Mouse (Mus musculus) lung, embryonic 15.5 days (tissue): ENCODE results near the gene Gm13272. TPM values are rescaled to one million over a fixed set of nuclear protein-coding genes. Genes with fewer than 3 reads are reported as not detected.
A peak's percentile ranks its signal among the peaks of the same experiment; 100 is the strongest.
"Not testable (repeated sequence)": the region's sequence is repeated elsewhere in the genome, so short reads cannot be mapped to it uniquely, and the experiment has no call there.

Source experiments
- ATAC-seq: fragments of 200-750 bp; cut with Nextera tagmentation; 2 replicates; pipeline ENCODE4 v1.8.0; 2017; ENCODE audit warnings: moderate number of reproducible peaks, borderline replicate concordance; ENCODE audit not compliant: low FRiP score, low TSS enrichment; ENCODE audit errors: extremely low read depth
- H3K27ac ChIP-seq: fragments of 300-500 bp; sonication (generic); 2 replicates; pipeline ENCODE4 v1.5.1; 2015; ENCODE audit warnings: moderate library complexity, mild to moderate bottlenecking, inconsistent platforms
- H3K27me3 ChIP-seq: fragments of 300-500 bp; sonication (generic); 2 replicates; pipeline ENCODE4 v1.6.1; 2015; ENCODE audit warnings: inconsistent platforms
- H3K36me3 ChIP-seq: fragments of 300-500 bp; sonication (generic); 2 replicates; pipeline ENCODE4 v1.6.1; 2015; ENCODE audit warnings: inconsistent platforms
- H3K4me1 ChIP-seq: fragments of 300-500 bp; sonication (generic); 2 replicates; pipeline ENCODE4 v1.6.1; 2015; ENCODE audit warnings: inconsistent platforms
- H3K4me2 ChIP-seq: fragments of 300-500 bp; sonication (generic); 2 replicates; pipeline ENCODE4 v1.6.1; 2015; ENCODE audit warnings: inconsistent platforms, mild to moderate bottlenecking, moderate library complexity
- H3K4me3 ChIP-seq: fragments of 300-500 bp; sonication (generic); 2 replicates; pipeline ENCODE4 v1.5.1; 2015; ENCODE audit warnings: mild to moderate bottlenecking, inconsistent platforms
- H3K9ac ChIP-seq: fragments of 300-500 bp; sonication (generic); 2 replicates; pipeline ENCODE4 v1.6.1; 2015; ENCODE audit warnings: inconsistent platforms
- H3K9me3 ChIP-seq: fragments of 300-500 bp; sonication (generic); 2 replicates; pipeline ENCODE4 v1.6.1; 2016; ENCODE audit warnings: inconsistent platforms
- WGBS: fragments of 180-500 bp; shearing (Covaris S2); methylation state at CpG from one replicate; pipeline ENCODE4 v1.1.7; 2015; 5-methylcytosine and 5-hydroxymethylcytosine counted together
- polyA plus RNA-seq: library from polyadenylated mRNA; unstranded; fragments of >200 nt; fragmentation: Nextera tagmentation; extraction: Ambion mirVana; gene quantifications from 2 replicates; pipeline ENCODE4 v1.2.1, GENCODE M21; 2015

Gene Gm13272
- polyA plus RNA-seq: 0.39 TPM in 1 of 2 replicates, not detected in the other

DNA sequence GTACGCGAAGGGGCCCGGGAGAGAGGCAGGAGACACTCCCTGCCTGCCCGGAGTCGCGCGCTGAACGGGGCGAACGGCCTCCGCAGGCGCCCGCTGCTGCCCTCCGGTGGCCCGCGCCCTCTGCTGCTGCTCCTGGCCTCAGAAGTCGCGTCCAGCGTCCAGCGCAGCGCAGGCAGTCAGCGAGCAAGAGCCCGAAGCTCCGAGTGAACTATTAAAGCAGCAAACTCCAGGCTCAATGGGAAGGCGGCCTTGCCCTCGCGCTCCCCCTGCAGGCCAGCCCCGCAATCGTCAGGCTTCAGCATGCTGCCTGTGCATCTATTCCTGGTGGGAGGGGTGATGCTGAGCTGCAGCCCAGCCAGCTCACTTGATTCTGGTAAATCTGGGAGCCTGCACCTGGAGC is at the start of gene Gm13272:
Gene Gm13272 (plus strand): TSS at position 301 of the 400 bp plus-strand sequence.
- H3K9ac ChIP-seq, H3K4me3 ChIP-seq, H3K27ac ChIP-seq, H3K36me3 ChIP-seq, H3K4me2 ChIP-seq, H3K27me3 ChIP-seq, H3K4me1 ChIP-seq, H3K9me3 ChIP-seq, ATAC-seq: not testable (repeated sequence)
- whole genome bisulfite sequencing: no CpG with 5 or more reads among the region's 29 CpGs

DNA sequence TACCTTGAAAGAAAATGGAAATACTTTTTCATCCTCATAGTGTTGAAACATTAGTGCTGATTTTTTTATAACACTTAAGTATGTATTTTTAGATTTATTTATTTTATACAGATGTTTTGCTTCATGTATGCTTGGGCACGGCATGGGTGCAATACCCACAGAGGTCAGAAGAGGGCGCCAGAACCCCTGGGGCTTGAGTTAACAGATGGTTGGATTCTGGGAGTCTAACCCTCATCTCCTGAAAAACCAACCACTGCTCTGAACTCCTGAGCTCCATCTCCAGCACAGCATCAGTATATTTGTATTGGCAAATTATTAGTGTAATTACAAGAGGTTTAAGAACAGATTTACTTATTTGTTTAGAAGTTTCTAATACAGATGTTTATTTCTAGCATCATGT is 41.2 kb upstream of the Gm13272 start:
- H3K4me3 ChIP-seq: no peak overlapping the region
- WGBS: 5% methylated on average over 2 of the region's 2 CpGs
- H3K36me3 ChIP-seq: no peaks in the 10 kb centered on the region
- no peaks in the 10 kb centered on the region for H3K27me3 ChIP-seq
- H3K9me3 ChIP-seq: no peaks in the 10 kb centered on the region
- H3K27ac ChIP-seq: no peak overlapping the region
- no peak overlapping the region for H3K4me2 ChIP-seq
- H3K9ac ChIP-seq: no peak overlapping the region
- no peak for ATAC-seq
- H3K4me1 ChIP-seq: peaks cover 9% of the 10 kb centered on the region

DNA sequence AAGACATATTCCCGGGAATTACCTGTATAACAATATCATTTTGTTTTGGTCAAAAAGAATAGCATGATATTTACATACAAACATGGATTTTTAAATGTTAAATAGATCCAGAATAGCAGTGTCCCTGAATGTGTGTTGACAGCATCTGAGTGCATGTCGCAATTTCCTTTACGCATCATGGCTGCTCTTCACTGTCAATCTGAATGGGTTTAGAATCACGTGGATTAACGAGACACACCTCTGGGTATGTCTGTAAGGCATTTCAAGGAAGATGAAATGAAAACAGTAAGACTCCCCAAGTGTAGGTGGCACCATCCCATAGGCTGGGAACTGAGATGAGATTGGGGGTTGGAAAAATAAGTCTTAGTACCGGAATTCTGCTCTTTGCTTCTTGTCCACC is 40.6 kb upstream of the Gm13272 start:
- ATAC-seq: no peak
- Histone ChIP-seq H3K4me2 (no peak overlapping the region), H3K4me1 (peaks cover 12% of the 10 kb centered on the region), H3K27ac (no peak overlapping the region), H3K9me3 (no peaks in the 10 kb centered on the region), H3K36me3 (no peaks in the 10 kb centered on the region), H3K4me3 (no peak overlapping the region), H3K27me3 (no peaks in the 10 kb centered on the region), H3K9ac (no peak overlapping the region)
- 81% methylated on average over 6 of the region's 6 CpGs for WGBS

DNA sequence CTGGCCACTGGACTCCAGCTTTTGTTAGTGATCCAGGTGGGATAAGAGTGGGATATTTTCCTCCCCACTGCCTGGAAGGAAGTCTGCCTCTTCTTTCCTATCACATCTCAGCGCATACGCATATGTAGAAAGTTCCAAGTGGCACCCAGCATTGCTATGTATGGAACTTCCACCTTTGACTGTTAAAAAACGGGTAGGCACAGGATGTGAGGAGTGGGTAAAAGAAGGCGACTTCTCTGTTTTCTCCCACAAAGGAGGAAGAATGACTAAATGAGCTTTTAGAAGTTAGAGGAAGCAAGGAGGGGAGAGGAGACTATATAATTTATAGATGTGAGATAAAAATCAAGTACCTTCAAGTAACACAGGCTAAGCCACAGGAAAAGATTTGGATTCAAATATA is 38.2 kb upstream of the Gm13272 start:
- H3K4me1 ChIP-seq: peaks cover 15% of the 10 kb centered on the region
- no peaks in the 10 kb centered on the region for H3K9me3 ChIP-seq
- WGBS: 83% methylated on average over 4 of the region's 4 CpGs
- H3K27me3 ChIP-seq: no peaks in the 10 kb centered on the region
- H3K9ac ChIP-seq: no peak overlapping the region
- no peak overlapping the region for H3K4me2 ChIP-seq
- ATAC-seq: no peak
- no peak overlapping the region for H3K27ac ChIP-seq
- H3K36me3 ChIP-seq: no peaks in the 10 kb centered on the region
- H3K4me3 ChIP-seq: no peak overlapping the region

DNA sequence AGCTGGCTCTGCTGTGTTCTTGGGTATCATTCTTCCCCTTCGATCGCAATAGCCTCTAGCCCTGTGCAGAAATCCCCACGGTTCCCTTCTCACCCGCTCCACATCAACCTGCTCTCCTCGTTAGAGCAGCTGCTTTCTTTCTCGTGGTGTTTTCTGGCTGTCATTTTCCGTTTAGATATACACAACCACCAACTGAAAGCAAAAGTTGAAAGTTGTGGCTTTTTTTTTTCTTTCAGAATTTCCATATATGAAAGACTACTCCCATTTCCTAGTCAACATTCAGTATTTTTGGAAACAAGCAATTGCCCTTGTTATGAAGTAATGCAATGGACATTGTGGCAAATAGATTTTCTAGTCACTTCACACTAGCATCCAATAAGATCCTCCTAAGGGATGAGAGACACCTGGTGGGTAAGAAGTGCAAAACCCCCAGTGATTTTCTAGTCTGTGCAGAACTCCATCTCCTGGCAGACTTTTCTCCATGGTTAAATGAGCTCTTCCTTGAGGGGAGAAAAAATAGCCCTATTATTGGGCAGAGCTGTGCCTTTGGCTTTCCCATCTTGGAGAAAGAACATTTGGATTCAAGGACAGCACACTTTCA is 36.8 kb upstream of the Gm13272 start:
- 47% methylated on average over 7 of the region's 7 CpGs for WGBS
- Histone ChIP-seq H3K36me3 (no peaks in the 10 kb centered on the region), H3K4me2 (no peak overlapping the region), H3K9me3 (no peaks in the 10 kb centered on the region), H3K9ac (no peak overlapping the region), H3K27me3 (no peaks in the 10 kb centered on the region), H3K4me3 (no peak overlapping the region), H3K4me1 (peaks cover 15% of the 10 kb centered on the region), H3K27ac (no peak overlapping the region; the same call in 1 of the 2 replicates)
- no peak for ATAC-seq

DNA sequence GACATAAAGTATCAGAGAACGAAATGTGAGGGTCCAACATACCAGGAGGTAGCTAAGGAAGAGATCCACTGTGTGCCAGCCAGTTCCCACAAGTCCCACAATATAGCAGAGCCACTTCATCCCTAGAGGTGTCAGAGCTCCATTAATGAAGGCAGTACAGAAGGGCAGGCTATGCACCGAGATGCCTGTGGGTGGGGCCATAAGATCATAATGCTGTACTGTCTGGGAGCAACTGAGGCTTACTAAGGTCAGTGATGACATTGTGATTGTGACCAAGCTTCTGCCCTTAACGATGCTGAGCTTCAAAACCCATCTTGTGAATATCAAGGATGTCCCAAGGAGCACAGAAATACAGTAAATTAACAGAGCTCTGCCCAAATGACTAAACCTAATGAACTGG is 35.4 kb upstream of the Gm13272 start:
- no peak overlapping the region for H3K9ac ChIP-seq
- no peaks in the 10 kb centered on the region for H3K36me3 ChIP-seq
- no peak overlapping the region for H3K4me2 ChIP-seq
- H3K27ac ChIP-seq: no peak overlapping the region
- H3K27me3 ChIP-seq: no peaks in the 10 kb centered on the region
- 69% methylated on average over 3 of the region's 3 CpGs for WGBS
- H3K9me3 ChIP-seq: no peaks in the 10 kb centered on the region
- no peak overlapping the region for H3K4me3 ChIP-seq
- H3K4me1 ChIP-seq: peaks cover 15% of the 10 kb centered on the region
- ATAC-seq: no peak

DNA sequence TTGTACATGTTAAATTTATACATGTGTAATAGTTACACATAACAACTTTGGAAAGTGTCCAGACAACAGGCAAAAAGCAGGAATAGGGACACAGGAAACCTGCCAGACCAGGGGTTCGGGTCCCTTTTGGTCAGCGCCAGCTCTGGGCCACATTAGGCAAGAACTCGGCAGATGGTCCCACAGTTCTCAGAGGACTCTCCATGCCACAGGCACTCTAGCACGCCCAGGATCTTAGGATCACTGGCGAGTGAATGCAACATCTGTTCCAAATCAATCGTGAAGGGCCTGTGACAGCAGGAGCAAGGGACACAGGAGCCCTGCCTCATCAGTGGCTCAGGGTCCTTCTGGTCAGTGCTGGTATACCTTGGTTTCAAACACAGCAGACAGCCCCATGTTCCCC is 29.7 kb upstream of the Gm13272 start:
- Histone ChIP-seq H3K4me2 (no peak overlapping the region), H3K9ac (no peak overlapping the region), H3K4me1 (0 out of 2 replicates have a peak, but pooled peaks cover 3% of the 10 kb centered on the region), H3K4me3 (no peak overlapping the region), H3K36me3 (no peaks in the 10 kb centered on the region), H3K27ac (no peak overlapping the region), H3K27me3 (no peaks in the 10 kb centered on the region), H3K9me3 (no peaks in the 10 kb centered on the region)
- WGBS: 51% methylated on average over 6 of the region's 6 CpGs
- no peak for ATAC-seq

DNA sequence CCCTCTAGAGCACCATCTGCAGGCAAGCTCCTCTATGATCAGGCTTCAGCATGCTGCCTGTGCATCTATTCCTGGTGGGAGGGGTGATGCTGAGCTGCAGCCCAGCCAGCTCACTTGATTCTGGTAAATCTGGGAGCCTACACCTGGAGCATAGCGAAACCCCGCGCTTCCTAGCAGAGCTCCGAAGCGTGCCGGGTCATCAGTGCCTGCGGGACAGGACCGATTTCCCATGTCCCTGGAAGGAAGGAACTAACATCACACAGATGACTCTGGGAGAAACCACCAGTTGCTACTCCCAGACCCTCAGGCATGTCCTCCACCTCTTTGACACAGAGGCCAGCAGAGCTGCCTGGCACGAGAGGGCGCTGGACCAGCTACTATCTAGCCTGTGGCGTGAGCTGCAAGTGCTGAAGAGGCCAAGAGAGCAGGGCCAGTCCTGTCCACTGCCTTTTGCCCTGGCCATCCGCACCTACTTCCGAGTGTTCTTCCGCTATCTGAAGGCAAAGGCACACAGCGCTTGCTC is 24.8 kb upstream of the Gm13272 start, which contains the start of gene Gm13271:
Gene Gm13271 (plus strand): TSS at position 51 of the 523 bp plus-strand sequence.
- H3K9me3 ChIP-seq, H3K4me1 ChIP-seq, H3K27me3 ChIP-seq, H3K4me2 ChIP-seq, H3K36me3 ChIP-seq, H3K4me3 ChIP-seq, H3K27ac ChIP-seq, ATAC-seq, H3K9ac ChIP-seq: not testable (repeated sequence)
- WGBS: 74% methylated on average over 15 of the region's 15 CpGs

DNA sequence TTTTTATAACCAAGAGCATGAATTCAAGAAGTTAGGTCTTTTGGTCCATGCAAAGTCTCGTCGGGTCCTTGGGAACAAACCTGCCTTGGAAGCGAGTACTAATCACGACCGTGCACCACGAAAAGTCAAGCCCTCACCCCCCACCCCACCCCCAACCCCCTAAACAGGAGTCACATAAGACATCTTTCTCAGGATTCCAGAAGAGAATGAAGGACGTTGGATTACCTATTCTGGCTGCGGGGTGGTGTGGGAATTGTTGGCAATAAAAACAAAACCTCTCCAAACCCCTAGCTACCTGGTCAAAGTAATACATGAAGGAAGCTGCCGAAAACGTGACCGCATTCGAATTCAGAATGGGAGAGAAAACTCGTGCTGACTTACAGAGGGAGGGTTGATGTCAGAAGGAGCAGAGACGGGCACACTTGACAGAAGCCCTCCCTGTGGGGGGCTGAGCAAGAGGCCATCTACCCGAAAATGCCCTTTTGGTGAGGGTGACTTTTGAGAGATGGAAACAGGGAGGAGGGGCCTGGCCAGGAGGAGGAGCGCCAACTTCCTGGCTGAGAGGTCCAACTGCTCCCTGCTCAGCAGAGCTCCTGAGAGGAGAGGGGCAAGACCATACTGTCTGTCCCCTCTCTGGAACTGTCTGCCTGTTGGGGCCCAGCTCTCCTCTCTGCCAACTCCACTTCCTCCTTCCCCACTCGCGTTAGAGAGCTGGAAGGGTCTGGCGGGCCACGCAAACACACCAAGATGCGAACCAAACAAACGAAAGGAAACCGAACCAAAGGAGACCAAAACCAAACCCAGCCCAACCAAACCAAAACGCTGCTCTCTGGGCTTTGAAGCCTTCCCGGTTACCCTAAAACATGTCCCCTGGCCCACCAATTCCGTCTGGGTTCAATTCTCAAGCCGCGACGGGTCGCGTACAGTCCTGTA is 22.8 kb upstream of the Gm13272 start:
- 10% methylated on average over 28 of the region's 31 CpGs for WGBS
- H3K27ac ChIP-seq: peak overlapping the region; percentile 97
- H3K9ac ChIP-seq: peak overlapping the region; percentile 74
- H3K4me1 ChIP-seq, H3K9me3 ChIP-seq, H3K27me3 ChIP-seq, H3K36me3 ChIP-seq, ATAC-seq: not testable (repeated sequence)
- peak overlapping the region; percentile 60 for H3K4me3 ChIP-seq
- H3K4me2 ChIP-seq: peak overlapping the region; percentile 85

DNA sequence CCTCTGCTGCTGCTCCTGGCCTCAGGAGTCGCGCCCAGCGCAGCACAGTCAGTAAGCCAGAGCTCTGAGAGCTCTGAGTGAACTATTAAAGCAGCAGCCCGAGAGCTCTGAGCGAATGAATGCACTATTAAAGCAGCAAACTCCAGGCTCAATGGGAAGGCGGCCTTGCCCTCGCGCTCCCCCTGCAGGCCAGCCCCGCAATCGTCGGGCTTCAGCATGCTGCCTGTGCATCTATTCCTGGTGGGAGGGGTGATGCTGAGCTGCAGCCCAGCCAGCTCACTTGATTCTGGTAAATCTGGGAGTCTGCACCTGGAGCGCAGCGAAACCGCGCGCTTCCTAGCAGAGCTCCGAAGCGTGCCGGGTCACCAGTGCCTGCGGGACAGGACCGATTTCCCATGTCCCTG is 22.0 kb upstream of the Gm13272 start:
- peak overlapping the region; percentile 60 for H3K4me3 ChIP-seq
- under 1% methylated on average over 19 of the region's 21 CpGs for WGBS
- ATAC-seq: peak; percentile 100

DNA sequence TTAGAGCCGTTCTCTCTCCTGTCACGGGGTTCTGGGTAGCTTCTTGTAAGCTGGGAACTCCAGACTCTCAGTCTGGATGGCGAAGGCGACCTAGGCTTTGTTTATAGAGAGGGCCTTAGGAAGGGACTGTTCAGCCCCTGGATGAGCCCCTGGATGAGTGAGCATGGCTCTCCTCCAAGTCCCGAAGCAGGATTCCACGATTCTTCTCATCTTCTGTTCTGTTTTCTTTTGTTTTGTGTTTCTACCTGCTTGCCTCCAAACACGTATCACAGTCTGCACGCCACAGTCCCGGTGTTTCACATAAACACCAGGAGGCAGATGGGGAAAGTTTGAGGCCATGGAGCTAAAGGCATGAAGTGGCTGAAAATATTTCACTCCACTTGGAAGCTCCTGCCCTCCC is 20.9 kb upstream of the Gm13272 start:
- H3K4me3 ChIP-seq, H3K4me1 ChIP-seq, H3K36me3 ChIP-seq, H3K27ac ChIP-seq, H3K27me3 ChIP-seq, H3K9ac ChIP-seq, H3K4me2 ChIP-seq, ATAC-seq, H3K9me3 ChIP-seq: not testable (repeated sequence)
- 82% methylated on average over 9 of the region's 9 CpGs for whole genome bisulfite sequencing

More for the DNA sequence above, 22.0 kb upstream of the Gm13272 start:
- not testable (repeated sequence) for H3K36me3 ChIP-seq, H3K9me3 ChIP-seq, H3K4me1 ChIP-seq, H3K27me3 ChIP-seq
- Histone ChIP-seq H3K27ac (peak overlapping the region; percentile 97), H3K4me2 (peak overlapping the region; percentile 85), H3K9ac (peak overlapping the region; percentile 74; the same call in 1 of the 2 replicates)
